Mouse (Mus musculus): ENCODE measurements around the gene Kcnmb4.

Gene Kcnmb4

GRCm38 (mm10) chr10:116473759-116474549 is at the start of gene Kcnmb4:
TSS of gene Kcnmb4 (minus strand) at chr10:116473878.
- DNase-seq (ENCODE audit: low spot score in 2 of 2), result no peak

- no peak for DNase-seq (ENCODE audit: low spot score in 2 of 2)
Observed at GRCm38 (mm10) chr10:116519588-116519987, 45.9 kb upstream of the Kcnmb4 start.

- no peak for DNase-seq (ENCODE audit: low spot score in 2 of 2)
Observed at GRCm38 (mm10) chr10:116515590-116515989, 41.9 kb upstream of the Kcnmb4 start.

GRCm38 (mm10) chr10:116515158-116515557 is 41.5 kb upstream of the Kcnmb4 start:
- no peak for DNase-seq (ENCODE audit: low spot score in 2 of 2)

GRCm38 (mm10) chr10:116513254-116513635 is 39.6 kb upstream of the Kcnmb4 start:
- no peak for DNase-seq (ENCODE audit: low spot score in 2 of 2)

GRCm38 (mm10) chr10:116512521-116513253 is 39.0 kb upstream of the Kcnmb4 start:
- DNase-seq (ENCODE audit: low spot score in 2 of 2), result no peak

GRCm38 (mm10) chr10:116505303-116506014 is 31.8 kb upstream of the Kcnmb4 start:
- no peak for DNase-seq (ENCODE audit: low spot score in 2 of 2)

- no peak for DNase-seq (ENCODE audit: low spot score in 2 of 2)
Observed at GRCm38 (mm10) chr10:116492768-116493167, 19.1 kb upstream of the Kcnmb4 start.

GRCm38 (mm10) chr10:116486895-116487747 is 13.4 kb upstream of the Kcnmb4 start:
- DNase-seq (ENCODE audit: low spot score in 2 of 2), result no peak

GRCm38 (mm10) chr10:116481917-116482316 is 8.2 kb upstream of the Kcnmb4 start:
- DNase-seq (ENCODE audit: low spot score in 2 of 2), result no peak

- no peak for DNase-seq (ENCODE audit: low spot score in 2 of 2)
Observed at GRCm38 (mm10) chr10:116480988-116481387, 7.3 kb upstream of the Kcnmb4 start.

GRCm38 (mm10) chr10:116476559-116476958 is 2.9 kb upstream of the Kcnmb4 start:
- DNase-seq (ENCODE audit: low spot score in 2 of 2), result no peak

GRCm38 (mm10) chr10:116475725-116476124 is 2.0 kb upstream of the Kcnmb4 start:
- no peak for DNase-seq (ENCODE audit: low spot score in 2 of 2)

GRCm38 (mm10) chr10:116473071-116473758 is 463 bp downstream of the Kcnmb4 start:
- peak in 1 of 2 experiments; percentile 23 for DNase-seq (ENCODE audit: low spot score in 2 of 2)

GRCm38 (mm10) chr10:116472579-116472978 is 1.1 kb downstream of the Kcnmb4 start:
- no peak for DNase-seq (ENCODE audit: low spot score in 2 of 2)

- no peak for DNase-seq (ENCODE audit: low spot score in 2 of 2)
Observed at GRCm38 (mm10) chr10:116470306-116470925, 3.3 kb downstream of the Kcnmb4 start.

GRCm38 (mm10) chr10:116468094-116468493 is 5.6 kb downstream of the Kcnmb4 start:
- no peak for DNase-seq (ENCODE audit: low spot score in 2 of 2)

GRCm38 (mm10) chr10:116463753-116464345 is 9.8 kb downstream of the Kcnmb4 start:
- no peak for DNase-seq (ENCODE audit: low spot score in 2 of 2)

GRCm38 (mm10) chr10:116461443-116461842 is 12.2 kb downstream of the Kcnmb4 start:
- DNase-seq (ENCODE audit: low spot score in 2 of 2), result no peak

GRCm38 (mm10) chr10:116458786-116459185 is 14.9 kb downstream of the Kcnmb4 start:
- no peak for DNase-seq (ENCODE audit: low spot score in 2 of 2)

Data from natural killer cell, adult 2 months (primary cell).